Mouse (Mus musculus): ENCODE results near the gene Susd1. TPM values are rescaled to one million over a fixed set of nuclear protein-coding genes. Genes with fewer than 3 reads are reported as not detected.

Gene Susd1
- polyA plus RNA-seq, 1 experiment from 2014 or later: 0.84 TPM

DNA sequence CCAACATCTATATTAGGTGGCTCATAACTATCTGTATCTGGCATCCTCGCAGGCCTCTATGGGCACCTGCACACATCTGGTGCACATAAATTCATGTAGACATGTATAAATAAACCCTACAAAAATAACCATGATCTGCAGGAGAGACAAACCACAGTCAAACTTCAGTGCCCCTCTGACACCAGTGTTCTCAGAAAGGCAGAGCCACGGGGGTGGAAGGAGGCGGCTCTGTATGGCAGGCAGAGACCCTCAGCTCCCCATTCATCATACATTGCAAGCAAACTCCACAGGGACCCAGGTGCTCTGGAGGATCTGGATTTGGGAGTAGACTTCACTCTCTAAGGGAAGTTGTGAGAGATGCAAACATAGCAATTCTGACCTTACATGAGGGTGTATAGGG lies 6.6 kb upstream of the Susd1 start:
- no peaks in the 10 kb centered on the region for H3K36me3 ChIP-seq (replicated peaks; ENCODE audit: control insufficient read depth, insufficient read depth, low read depth, low read length)
- H3K9ac ChIP-seq (replicated peaks; ENCODE audit: low read length): no peak overlapping the region
- DNase-seq (ENCODE audit: low spot score): no peak
- WGBS: 76% methylated on average over 3 of the region's 3 CpGs
- H3K27me3 ChIP-seq (ENCODE audit: control insufficient read depth, insufficient read depth, low read length): no peaks in the 10 kb centered on the region
- no peak overlapping the region for H3K4me3 ChIP-seq (ENCODE audit: low read depth, low read length)
- H3K4me1 ChIP-seq (ENCODE audit: control insufficient read depth, insufficient read depth, low read length): no peaks in the 10 kb centered on the region
- no peaks in the 10 kb centered on the region for H3K9me3 ChIP-seq (replicated peaks; ENCODE audit: control insufficient read depth, low read length)
- H3K27ac ChIP-seq (replicated peaks; ENCODE audit: low read depth, low read length): no peak overlapping the region
- no peak for ATAC-seq (replicated peaks; ENCODE audit: insufficient number of reproducible peaks, low FRiP score, low TSS enrichment, low read depth)
- H3K4me2 ChIP-seq (ENCODE audit: low read depth, low read length): no peak overlapping the region

DNA sequence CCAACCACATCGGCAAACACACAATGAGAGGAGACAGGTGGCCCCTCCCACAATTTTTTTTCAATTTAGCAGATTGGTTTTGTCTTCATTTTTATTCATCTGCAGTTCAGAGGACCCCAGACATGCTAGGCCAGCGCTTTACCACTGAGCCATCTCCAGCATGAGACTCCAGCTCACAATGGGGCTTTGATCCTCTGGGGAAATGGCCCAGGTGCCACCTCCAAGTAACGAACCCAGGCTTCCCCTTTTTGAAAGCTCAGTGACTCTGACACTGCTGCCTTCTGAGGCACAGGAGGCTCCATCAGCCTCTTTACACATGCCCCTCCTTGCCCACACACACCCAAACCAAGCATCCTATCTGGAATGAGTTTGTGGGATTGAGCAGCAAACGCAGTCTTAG lies 5.7 kb upstream of the Susd1 start:
- ATAC-seq (replicated peaks; ENCODE audit: insufficient number of reproducible peaks, low FRiP score, low TSS enrichment, low read depth) (no peak), DNase-seq (ENCODE audit: low spot score) (no peak)
- no peak overlapping the region for H3K27ac ChIP-seq (replicated peaks; ENCODE audit: low read depth, low read length)
- no peaks in the 10 kb centered on the region for H3K4me1 ChIP-seq (ENCODE audit: control insufficient read depth, insufficient read depth, low read length)
- no peak overlapping the region for H3K9ac ChIP-seq (replicated peaks; ENCODE audit: low read length)
- H3K4me3 ChIP-seq (ENCODE audit: low read depth, low read length): no peak overlapping the region
- H3K4me2 ChIP-seq (ENCODE audit: low read depth, low read length): no peak overlapping the region
- 80% methylated on average over 4 of the region's 4 CpGs for WGBS
- no peaks in the 10 kb centered on the region for H3K9me3 ChIP-seq (replicated peaks; ENCODE audit: control insufficient read depth, low read length)
- no peaks in the 10 kb centered on the region for H3K36me3 ChIP-seq (replicated peaks; ENCODE audit: control insufficient read depth, insufficient read depth, low read depth, low read length)
- H3K27me3 ChIP-seq (ENCODE audit: control insufficient read depth, insufficient read depth, low read length): no peaks in the 10 kb centered on the region

DNA sequence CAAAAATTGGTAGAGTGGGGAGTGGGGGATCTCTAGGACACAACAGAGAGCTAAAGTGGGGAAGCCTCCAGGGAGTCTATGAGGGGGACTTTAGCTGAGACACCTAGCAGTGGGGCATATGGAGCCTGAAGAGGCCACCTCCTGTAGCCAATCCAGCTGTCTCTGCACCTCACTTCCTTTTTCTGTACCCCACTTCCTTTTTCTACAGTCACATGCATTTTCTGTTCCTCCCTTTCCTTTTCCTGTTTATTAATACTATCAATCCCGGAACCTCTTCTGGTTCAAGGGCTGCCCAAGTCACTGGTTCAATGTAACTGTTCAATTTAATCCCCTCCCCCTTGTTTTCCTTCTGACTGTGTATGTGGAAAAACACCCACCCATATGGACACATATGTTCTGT lies 2.8 kb upstream of the Susd1 start:
- no peaks in the 10 kb centered on the region for H3K9me3 ChIP-seq (replicated peaks; ENCODE audit: control insufficient read depth, low read length)
- H3K36me3 ChIP-seq (replicated peaks; ENCODE audit: control insufficient read depth, insufficient read depth, low read depth, low read length): no peaks in the 10 kb centered on the region
- WGBS: 91% methylated on average over 1 of the region's 1 CpGs
- no peak overlapping the region for H3K27ac ChIP-seq (replicated peaks; ENCODE audit: low read depth, low read length)
- H3K27me3 ChIP-seq (ENCODE audit: control insufficient read depth, insufficient read depth, low read length): peaks cover 8% of the 10 kb centered on the region
- ATAC-seq (replicated peaks; ENCODE audit: insufficient number of reproducible peaks, low FRiP score, low TSS enrichment, low read depth) (no peak), DNase-seq (ENCODE audit: low spot score) (no peak)
- H3K4me1 ChIP-seq (ENCODE audit: control insufficient read depth, insufficient read depth, low read length): no peaks in the 10 kb centered on the region; the same call in 1 of the 2 replicates
- no peak overlapping the region for H3K9ac ChIP-seq (replicated peaks; ENCODE audit: low read length)
- no peak overlapping the region for H3K4me2 ChIP-seq (ENCODE audit: low read depth, low read length)
- H3K4me3 ChIP-seq (ENCODE audit: low read depth, low read length): no peak overlapping the region

GRCm38 (mm10) chr4:59439960-59440359 lies 1.5 kb upstream of the Susd1 start:
- Histone ChIP-seq H3K27me3 (ENCODE audit: control insufficient read depth, insufficient read depth, low read length) (peaks cover 8% of the 10 kb centered on the region), H3K36me3 (replicated peaks; ENCODE audit: control insufficient read depth, insufficient read depth, low read depth, low read length) (no peaks in the 10 kb centered on the region), H3K27ac (replicated peaks; ENCODE audit: low read depth, low read length) (no peak overlapping the region), H3K4me1 (ENCODE audit: control insufficient read depth, insufficient read depth, low read length) (no peaks in the 10 kb centered on the region; the same call in 1 of the 2 replicates), H3K4me3 (ENCODE audit: low read depth, low read length) (no peak overlapping the region), H3K4me2 (ENCODE audit: low read depth, low read length) (no peak overlapping the region), H3K9ac (replicated peaks; ENCODE audit: low read length) (no peak overlapping the region), H3K9me3 (replicated peaks; ENCODE audit: control insufficient read depth, low read length) (no peaks in the 10 kb centered on the region)
- ATAC-seq (replicated peaks; ENCODE audit: insufficient number of reproducible peaks, low FRiP score, low TSS enrichment, low read depth) (no peak), DNase-seq (ENCODE audit: low spot score) (no peak)
- 18% methylated on average over 2 of the region's 2 CpGs for WGBS

- Histone ChIP-seq H3K9ac (replicated peaks; ENCODE audit: low read length) (no peak overlapping the region), H3K9me3 (replicated peaks; ENCODE audit: control insufficient read depth, low read length) (no peaks in the 10 kb centered on the region), H3K27me3 (ENCODE audit: control insufficient read depth, insufficient read depth, low read length) (peaks cover 8% of the 10 kb centered on the region), H3K4me3 (ENCODE audit: low read depth, low read length) (no peak overlapping the region), H3K4me1 (ENCODE audit: control insufficient read depth, insufficient read depth, low read length) (no peaks in the 10 kb centered on the region; the same call in 1 of the 2 replicates), H3K4me2 (ENCODE audit: low read depth, low read length) (no peak overlapping the region), H3K36me3 (replicated peaks; ENCODE audit: control insufficient read depth, insufficient read depth, low read depth, low read length) (no peaks in the 10 kb centered on the region), H3K27ac (replicated peaks; ENCODE audit: low read depth, low read length) (no peak overlapping the region)
- DNase-seq (ENCODE audit: low spot score) (no peak), ATAC-seq (replicated peaks; ENCODE audit: insufficient number of reproducible peaks, low FRiP score, low TSS enrichment, low read depth) (no peak)
- WGBS: 34% methylated on average over 5 of the region's 5 CpGs
Measured at GRCm38 (mm10) chr4:59439041-59439440, 608 bp upstream of the Susd1 start.

DNA sequence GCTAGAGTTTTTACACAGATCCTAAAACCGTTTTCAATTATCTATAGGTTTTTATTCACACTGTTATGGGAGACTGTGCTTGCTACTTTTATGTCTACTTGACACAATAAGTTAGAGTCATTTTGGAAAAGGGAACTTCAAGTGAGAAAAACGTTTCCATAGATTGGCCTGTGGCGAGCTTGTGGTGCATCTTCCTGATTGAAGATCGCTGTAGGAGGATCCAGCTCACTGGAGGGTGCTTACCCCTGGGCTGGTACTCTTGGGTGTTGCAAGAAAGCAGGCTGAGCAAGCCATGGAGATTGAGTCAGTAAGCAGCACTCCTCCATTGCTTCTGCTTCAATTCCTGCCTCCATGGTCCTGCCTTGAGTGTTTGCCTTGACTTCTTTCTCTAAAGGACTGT lies 2.5 kb downstream of the Susd1 start:
- no peaks in the 10 kb centered on the region for H3K9me3 ChIP-seq (replicated peaks; ENCODE audit: control insufficient read depth, low read length)
- 89% methylated on average over 4 of the region's 4 CpGs for WGBS
- no peaks in the 10 kb centered on the region; the same call in 1 of the 2 replicates for H3K4me1 ChIP-seq (ENCODE audit: control insufficient read depth, insufficient read depth, low read length)
- H3K4me3 ChIP-seq (ENCODE audit: low read depth, low read length): no peak overlapping the region
- H3K36me3 ChIP-seq (replicated peaks; ENCODE audit: control insufficient read depth, insufficient read depth, low read depth, low read length): no peaks in the 10 kb centered on the region
- H3K27me3 ChIP-seq (ENCODE audit: control insufficient read depth, insufficient read depth, low read length): peaks cover 8% of the 10 kb centered on the region
- no peak for ATAC-seq (replicated peaks; ENCODE audit: insufficient number of reproducible peaks, low FRiP score, low TSS enrichment, low read depth)
- no peak overlapping the region for H3K27ac ChIP-seq (replicated peaks; ENCODE audit: low read depth, low read length)
- no peak overlapping the region for H3K4me2 ChIP-seq (ENCODE audit: low read depth, low read length)
- H3K9ac ChIP-seq (replicated peaks; ENCODE audit: low read length): no peak overlapping the region
- DNase-seq (ENCODE audit: low spot score): no peak

DNA sequence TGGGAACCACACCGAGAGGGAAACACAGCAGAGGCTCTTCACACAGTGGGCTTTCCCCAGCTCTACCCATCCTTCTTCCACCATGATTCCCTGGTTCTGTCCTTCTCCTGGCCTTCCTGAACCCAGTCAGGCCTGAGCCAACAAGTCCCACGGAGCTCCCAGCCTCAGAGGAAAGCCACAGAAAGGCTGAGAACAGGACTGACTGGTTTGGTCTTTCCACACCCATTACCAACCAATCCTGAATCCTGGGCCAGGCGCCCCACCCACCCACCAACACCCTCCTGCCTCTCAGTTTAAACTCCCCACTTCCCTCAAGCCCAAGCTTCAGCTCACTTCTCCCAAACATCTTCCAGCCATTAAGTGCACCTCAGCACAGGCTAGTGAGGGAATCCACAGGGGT lies 4.4 kb downstream of the Susd1 start:
- Histone ChIP-seq H3K9ac (replicated peaks; ENCODE audit: low read length) (no peak overlapping the region), H3K4me3 (ENCODE audit: low read depth, low read length) (no peak overlapping the region), H3K4me1 (ENCODE audit: control insufficient read depth, insufficient read depth, low read length) (no peaks in the 10 kb centered on the region; the same call in 1 of the 2 replicates), H3K36me3 (replicated peaks; ENCODE audit: control insufficient read depth, insufficient read depth, low read depth, low read length) (no peaks in the 10 kb centered on the region), H3K9me3 (replicated peaks; ENCODE audit: control insufficient read depth, low read length) (no peaks in the 10 kb centered on the region), H3K27ac (replicated peaks; ENCODE audit: low read depth, low read length) (no peak overlapping the region), H3K27me3 (ENCODE audit: control insufficient read depth, insufficient read depth, low read length) (peaks cover 8% of the 10 kb centered on the region), H3K4me2 (ENCODE audit: low read depth, low read length) (no peak overlapping the region)
- 57% methylated on average over 3 of the region's 3 CpGs for WGBS
- no peak for DNase-seq (ENCODE audit: low spot score)
- ATAC-seq (replicated peaks; ENCODE audit: insufficient number of reproducible peaks, low FRiP score, low TSS enrichment, low read depth): no peak; the same call in 1 of the 2 replicates

DNA sequence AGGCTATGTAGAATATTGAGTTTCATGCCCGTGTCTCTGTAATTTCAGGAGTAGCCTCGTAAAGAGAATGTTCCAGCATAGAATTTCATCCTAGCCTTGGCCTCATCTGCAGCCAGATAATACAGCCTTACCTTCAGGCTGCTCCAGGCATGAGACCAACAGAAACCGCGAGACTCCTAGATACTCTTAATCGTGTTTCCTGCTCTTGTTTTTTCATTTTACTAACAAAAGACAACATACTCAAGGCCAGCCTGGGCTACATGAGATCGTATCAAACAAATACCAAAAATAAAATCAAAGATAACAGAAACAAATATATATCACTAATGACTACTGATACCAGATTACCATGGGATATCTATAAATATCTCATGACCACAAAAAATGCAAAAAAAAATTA lies 9.3 kb downstream of the Susd1 start:
- no peak for DNase-seq (ENCODE audit: low spot score)
- no peaks in the 10 kb centered on the region for H3K27me3 ChIP-seq (ENCODE audit: control insufficient read depth, insufficient read depth, low read length)
- no peak overlapping the region for H3K27ac ChIP-seq (replicated peaks; ENCODE audit: low read depth, low read length)
- no peaks in the 10 kb centered on the region for H3K4me1 ChIP-seq (ENCODE audit: control insufficient read depth, insufficient read depth, low read length)
- no peak overlapping the region for H3K4me2 ChIP-seq (ENCODE audit: low read depth, low read length)
- H3K4me3 ChIP-seq (ENCODE audit: low read depth, low read length): no peak overlapping the region
- no peaks in the 10 kb centered on the region for H3K9me3 ChIP-seq (replicated peaks; ENCODE audit: control insufficient read depth, low read length)
- H3K9ac ChIP-seq (replicated peaks; ENCODE audit: low read length): no peak overlapping the region
- ATAC-seq (replicated peaks; ENCODE audit: insufficient number of reproducible peaks, low FRiP score, low TSS enrichment, low read depth): no peak
- WGBS: 84% methylated on average over 6 of the region's 6 CpGs
- no peaks in the 10 kb centered on the region for H3K36me3 ChIP-seq (replicated peaks; ENCODE audit: control insufficient read depth, insufficient read depth, low read depth, low read length)

All from embryonic facial prominence, embryonic 11.5 days (tissue).